Mouse (Mus musculus): ENCODE data around the gene Olfr1412.

The Olfr1412 gene

DNA sequence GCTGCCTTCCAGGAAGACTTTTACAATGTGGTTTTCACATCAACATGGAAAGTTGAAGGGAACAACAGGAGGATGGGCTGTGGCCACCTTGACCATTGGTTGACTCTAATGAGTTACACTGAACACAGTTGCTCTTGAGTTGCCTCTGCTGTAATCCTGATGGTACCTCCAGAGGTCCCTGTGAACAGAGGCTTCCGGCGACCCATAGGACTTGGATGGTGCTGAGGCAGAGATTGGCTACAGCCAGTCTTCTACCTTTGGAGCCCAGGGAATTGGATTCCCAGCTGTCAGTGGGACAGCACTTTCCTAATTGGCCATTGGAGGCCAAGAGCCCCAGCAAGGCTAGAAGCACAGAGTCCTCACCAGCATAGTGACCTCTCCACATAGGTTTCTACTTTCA is at the start of gene Olfr1412:
Olfr1412 (plus strand) TSS at position 301 of the 400 bp plus-strand sequence.
- DNase-seq (ENCODE audit: low read depth, low spot score): no peak

DNA sequence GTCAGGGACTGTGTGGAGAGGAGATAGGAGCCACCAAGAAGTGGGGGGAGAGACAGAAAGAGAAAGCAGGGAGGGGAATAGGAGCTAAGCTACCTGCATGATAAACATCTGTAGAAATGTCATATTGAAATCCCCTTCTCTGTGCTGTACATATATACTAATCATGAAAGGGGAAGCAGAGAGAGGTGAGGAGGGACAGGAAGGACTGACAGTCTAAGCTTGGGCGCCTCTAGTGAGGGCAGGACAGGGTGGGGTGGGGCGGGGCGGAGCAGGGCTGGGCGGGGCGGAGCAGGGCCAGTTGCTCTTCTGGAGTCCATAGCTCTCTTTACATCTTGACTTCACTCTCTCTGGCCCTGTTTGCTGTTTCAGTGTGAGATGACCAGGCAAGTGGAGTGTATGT is 48.6 kb upstream of the Olfr1412 start:
- no peak for DNase-seq (ENCODE audit: low read depth, low spot score)

DNA sequence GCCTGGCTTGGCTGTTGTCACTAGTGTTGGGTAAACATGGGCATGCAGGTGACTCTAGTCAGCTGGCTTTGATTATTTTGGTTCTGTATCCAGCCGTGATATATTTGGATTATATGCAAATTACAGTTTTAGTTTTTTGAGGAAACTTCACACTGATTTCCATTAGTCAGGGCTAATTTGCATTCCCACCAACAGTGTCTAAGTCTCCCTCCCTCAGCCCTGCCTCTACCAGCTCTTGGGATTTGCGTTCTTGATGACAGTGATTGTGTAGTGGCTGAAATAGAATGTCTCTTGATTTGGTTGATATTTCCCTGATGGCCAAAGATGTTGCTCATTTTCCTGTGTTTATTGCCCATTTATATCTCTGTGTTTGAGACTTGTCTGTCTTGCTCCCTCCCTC is 46.5 kb upstream of the Olfr1412 start:
- no peak for DNase-seq (ENCODE audit: low read depth, low spot score)

DNA sequence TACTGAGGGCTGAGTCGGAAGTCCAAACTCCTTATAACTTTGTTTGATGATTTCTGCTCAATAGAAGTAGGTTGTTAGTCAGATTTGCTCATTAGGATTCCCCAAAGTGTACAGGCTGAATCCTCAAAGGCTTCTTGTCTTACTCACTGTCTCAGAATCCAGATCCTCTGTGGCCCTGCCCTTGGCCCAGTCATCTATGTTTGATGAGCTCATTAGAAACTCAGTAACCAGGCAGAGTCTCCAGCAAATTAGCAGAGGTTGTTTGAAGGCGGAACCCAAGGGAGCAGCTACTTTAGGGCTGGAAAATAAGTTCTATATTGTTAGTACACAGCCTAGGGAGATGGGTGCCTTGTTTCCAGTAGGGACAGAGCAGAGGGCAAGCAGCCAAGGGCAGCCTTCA is 39.6 kb upstream of the Olfr1412 start:
- no peak for DNase-seq (ENCODE audit: low read depth, low spot score)

DNA sequence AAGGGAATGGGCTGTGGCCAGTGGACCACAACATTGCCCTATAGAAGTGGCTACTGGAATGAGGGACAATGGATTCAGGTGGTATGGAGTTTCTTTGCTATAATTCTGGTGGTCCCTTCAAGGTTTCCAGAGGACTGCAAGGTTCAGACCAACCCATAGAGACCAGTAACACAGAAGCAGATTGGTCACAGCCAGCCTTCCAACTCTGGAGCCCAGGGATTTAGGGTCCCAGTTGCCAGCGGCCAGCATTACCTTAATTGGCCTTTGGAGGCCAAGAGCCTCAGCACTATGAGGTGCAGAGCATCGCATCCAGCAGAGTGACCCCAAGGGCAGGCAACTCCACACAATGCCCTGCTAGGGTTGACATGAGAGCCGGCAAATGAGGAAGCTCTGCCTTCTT is 14.6 kb upstream of the Olfr1412 start, which contains the start of gene Olfr1413:
Olfr1413 (plus strand) TSS at position 301 of the 400 bp plus-strand sequence.
- DNase-seq (ENCODE audit: low read depth, low spot score): no peak

DNA sequence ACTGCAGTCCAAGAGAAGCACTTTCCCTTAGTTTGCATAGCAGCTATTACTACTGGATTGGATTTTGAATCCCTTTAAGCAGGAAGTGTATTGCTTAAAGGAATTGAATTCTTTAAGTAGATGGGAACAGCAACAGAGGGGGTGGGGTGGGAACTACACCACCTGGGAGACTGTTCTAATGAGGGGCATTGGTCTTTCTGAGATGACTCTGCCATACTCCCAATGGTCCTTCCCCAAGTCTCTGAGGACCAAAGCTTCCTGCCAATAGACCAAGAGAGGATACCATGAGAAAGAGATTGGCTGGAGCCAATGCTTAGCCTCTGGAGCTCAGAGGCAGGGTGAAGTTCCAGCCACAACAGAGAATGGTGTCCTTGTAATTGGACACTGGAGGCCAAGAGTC is 8.5 kb downstream of the Olfr1412 start, which contains the start of gene Olfr1411:
Olfr1411 (plus strand) TSS at position 301 of the 400 bp plus-strand sequence.
- no peak for DNase-seq (ENCODE audit: low read depth, low spot score)

DNA sequence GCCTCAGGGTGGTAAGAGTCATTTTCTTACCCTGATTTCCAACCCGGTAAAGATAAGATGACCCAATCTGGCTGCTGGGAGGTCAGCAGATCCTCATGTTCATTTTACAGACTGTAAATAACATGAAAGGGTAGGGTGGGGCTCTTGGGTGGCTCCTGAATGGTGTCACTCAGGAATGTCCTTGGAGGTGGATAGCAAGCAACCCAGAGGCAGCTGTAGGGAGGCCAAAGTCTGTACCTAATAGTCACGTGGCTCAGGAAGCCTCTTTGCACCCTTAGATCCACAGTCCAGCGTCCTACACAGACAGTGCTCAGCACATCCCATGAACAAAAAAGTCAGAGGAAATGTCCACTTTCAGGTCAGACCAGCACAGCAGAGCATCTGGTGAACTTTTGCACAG is 10.4 kb downstream of the Olfr1412 start:
- no peak for DNase-seq (ENCODE audit: low read depth, low spot score)

DNA sequence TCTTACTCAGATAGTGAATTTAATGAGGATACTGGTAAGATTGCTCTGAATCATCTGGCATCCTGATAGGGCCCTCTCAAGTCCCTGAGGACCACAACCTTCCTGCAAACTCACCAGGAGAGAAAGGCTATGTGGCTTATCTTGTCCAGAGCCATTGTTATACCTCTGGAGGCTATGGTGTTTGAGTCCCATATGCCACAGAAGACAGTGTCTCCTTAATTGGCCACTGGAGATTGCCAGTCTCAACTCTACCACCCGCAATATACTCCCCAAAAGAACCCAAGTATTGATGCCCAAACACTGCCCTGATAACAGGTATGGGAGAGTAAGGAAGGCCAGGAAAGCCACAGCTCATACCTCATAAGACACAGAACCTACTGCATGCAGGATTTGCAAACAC is 19.9 kb downstream of the Olfr1412 start, which contains the start of gene Olfr1410:
Olfr1410 (plus strand) TSS at position 301 of the 400 bp plus-strand sequence.
- no peak for DNase-seq (ENCODE audit: low read depth, low spot score)

DNA sequence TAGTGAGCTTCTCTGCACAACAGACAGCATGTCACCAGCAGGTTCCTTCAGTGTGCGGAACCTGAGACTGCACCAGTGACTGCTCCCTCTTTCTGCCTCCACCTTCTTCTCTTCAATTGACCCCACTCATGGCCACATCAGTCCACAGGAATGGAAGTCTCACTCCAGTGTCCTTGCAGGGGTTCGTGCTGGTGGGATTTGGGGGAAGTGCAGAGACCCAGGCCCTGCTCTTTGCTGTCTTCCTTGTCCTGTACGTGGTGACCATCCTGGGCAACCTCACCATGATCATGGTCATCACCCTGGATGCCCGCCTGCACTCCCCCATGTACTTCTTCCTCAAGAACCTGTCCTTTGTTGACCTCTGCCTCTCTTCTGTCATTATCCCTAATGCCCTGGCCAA is 22.1 kb downstream of the Olfr1412 start:
- DNase-seq (ENCODE audit: low read depth, low spot score): no peak

DNA sequence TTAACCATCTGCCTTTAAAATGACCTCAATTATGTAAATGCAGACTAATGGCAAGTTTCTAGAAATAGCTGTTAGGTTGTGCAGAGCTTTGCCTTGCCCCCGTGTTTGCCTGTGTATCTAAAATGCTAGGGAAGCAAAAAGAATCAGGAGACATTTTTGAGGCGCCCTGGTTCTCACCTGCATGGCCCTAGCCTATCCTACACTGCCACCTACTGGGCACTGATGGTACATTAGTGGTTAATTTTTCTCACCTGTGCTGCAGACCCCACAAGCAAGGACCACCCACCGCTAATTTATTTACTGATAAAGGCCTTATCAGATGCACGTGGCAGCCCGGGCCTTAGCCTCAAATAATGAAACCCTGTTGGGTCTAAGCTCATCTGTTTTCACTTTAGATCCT is 25.4 kb downstream of the Olfr1412 start:
- peak; percentile 14 for DNase-seq (ENCODE audit: low read depth, low spot score)

DNA sequence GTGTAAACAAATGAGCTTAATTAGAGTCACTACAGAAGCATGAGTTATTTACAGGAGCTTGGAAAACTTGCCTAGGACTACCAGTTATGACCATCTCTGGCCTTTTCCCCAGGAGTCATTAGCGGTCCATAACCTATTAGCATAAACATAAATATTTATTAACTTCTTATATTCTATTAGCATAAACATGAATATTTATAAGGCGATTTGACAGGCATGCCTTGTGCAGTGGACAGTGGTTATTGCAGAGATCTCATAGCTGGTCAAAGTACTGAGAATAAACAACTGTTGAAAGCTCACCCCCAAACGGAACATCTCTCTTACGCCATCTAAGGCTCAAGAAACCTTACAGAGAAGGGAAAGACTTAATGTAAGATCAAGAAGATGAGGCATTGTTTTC is 27.6 kb downstream of the Olfr1412 start:
- DNase-seq (ENCODE audit: low read depth, low spot score): no peak

DNA sequence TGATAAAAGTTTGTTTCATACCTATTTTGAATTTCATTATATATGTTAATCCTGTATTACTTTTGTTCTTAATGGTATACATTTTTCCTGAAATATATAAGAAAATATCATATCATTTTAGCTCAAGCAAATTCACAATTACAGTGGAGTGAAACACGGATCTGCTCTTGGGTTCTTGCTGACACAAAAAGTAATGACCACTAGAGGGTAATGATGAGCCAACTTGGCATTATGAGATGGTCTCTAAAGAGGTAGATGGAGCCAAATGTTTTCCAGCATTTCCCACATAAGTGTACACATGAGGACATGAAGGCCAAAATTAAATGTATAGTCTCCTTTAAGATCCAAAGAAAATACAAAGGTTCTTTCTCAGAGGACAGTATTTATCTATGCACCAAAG is 28.9 kb downstream of the Olfr1412 start:
- no peak for DNase-seq (ENCODE audit: low read depth, low spot score)

DNA sequence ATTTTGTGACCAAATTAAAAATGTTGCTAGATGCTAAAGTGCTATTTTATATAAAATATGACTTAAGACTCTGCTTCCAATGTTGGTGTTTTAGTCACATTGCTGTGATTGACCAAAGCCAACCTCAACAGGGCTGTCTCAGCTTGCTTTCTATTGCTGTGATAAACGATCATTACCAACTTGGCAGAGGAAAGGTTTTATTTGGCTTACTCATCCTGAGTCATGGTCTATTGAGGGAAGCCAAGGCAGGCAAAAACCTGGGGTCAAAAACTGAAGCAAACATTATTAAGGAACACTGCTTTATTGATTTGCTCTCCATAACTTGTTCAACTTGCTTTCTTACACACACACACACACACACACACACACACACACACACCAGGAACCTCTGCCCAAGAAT is 30.5 kb downstream of the Olfr1412 start:
- no peak for DNase-seq (ENCODE audit: low read depth, low spot score)

DNA sequence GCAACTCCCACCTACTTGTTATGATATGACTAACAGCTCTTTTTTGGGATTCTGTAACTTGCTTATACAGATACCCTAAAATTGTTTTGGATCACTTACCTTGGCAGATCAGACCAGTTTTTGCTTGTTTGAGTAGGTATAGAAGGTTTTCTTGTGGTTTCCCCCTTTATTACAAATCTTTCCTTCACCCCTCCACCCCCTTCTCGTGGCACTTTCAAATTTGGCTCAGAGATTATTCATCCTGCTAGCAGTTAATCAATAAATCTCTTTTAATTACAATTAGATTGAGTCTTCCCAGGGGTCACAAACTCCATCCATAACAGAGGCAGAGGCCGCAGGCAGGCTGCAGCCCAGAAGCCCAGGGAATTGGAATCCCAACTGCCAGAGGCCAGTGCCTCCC is 31.9 kb downstream of the Olfr1412 start, which contains the start of gene Olfr12:
Olfr12 (plus strand) TSS at position 301 of the 400 bp plus-strand sequence.
- no peak for DNase-seq (ENCODE audit: low read depth, low spot score)

DNA sequence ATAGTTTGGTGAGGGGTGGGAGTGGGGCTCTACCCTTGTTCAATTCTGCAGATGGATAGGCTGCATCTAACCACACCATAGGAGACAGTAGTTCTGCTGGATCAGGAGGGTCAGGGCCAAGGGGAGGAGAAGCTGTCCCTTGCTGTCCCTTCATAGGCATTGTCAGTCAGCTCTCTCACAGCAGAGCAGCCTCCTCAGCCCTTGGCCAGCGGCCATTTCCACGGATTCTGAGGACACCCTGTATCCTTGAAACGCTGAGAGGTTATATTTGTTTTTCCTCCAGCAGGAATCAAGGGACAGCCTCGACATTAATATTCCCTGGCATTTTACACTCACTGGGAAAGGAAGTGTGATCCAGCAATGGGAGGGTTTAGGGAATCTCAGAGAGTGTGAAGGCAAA is 32.8 kb downstream of the Olfr1412 start:
- no peak for DNase-seq (ENCODE audit: low read depth, low spot score)

DNA sequence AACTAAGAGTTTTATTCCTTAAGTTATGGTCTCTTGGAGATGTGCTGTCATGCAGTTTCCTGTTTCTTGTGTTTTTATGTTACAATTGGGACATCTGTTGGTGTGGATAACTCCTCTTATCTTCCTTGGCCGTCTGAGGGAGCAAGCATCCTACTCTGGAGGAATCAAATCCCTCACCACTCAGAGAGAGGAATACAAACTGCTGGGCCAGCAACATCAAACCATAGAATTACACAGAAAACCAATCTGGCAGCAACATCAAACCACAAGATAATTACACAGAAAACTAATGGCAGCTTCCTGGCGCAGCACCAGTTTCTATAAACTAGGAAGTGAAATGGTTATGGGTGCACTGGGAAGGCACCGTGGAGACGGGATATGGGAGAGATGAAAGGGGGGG is 42.6 kb downstream of the Olfr1412 start:
- no peak for DNase-seq (ENCODE audit: low read depth, low spot score)

DNA sequence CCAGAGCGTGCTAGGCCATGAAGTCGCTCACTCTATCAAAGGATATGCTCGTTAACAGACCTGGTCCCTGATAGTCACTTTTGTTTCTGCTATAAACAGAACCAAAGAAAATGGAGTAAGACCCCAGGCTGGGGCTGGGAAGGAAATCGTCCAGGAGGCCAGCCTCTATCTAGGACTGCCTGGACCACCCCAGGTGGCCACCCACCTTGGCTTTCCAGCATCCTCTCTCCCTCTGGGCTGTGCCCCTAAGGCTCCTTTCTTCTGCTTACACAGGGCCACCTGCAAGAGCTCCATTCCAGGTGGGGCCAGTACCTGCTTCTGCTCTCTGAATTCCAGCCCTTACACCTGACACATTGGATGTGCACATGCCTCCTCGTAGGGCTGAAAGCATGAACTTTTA is 46.6 kb downstream of the Olfr1412 start:
- DNase-seq (ENCODE audit: low read depth, low spot score): no peak

DNA sequence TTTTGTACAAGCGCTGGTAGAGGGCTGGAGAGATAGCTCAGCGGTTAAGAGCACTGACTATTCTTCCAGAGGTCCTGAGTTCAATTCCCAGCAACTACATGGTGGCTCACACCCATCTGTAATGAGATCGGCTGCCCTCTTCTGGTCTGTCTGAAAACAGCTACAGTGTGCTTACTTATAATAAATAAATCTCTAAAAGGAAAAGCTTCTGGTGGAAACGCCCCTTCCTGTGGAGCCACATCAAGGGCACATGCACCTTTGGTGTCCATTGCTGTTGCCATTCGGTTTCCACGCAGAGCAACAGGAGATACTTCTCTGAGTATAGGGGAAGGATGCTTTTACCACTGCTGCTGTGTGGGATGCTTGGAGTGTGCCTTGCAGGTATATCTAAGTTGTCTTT is 47.4 kb downstream of the Olfr1412 start:
- no peak for DNase-seq (ENCODE audit: low read depth, low spot score)

DNA sequence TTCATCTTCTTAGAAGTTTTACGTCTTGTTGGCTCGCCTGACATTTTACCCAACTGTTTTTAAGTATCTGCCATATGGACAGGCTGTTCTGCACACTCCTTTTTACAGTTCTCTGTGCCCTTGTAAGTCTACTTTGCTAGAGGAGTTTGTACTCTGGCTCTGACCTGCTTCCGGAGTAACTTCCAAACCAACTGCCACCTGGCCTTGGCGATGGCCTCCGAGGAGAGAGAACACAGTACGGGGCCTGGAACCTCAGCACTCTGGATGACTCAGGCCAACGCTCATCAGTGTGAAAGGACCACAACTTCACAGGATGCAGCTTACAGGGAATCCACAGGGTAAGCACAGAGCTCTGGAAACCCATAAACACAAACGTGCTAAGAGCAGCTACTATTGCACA is 48.1 kb downstream of the Olfr1412 start:
- DNase-seq (ENCODE audit: low read depth, low spot score): no peak

DNA sequence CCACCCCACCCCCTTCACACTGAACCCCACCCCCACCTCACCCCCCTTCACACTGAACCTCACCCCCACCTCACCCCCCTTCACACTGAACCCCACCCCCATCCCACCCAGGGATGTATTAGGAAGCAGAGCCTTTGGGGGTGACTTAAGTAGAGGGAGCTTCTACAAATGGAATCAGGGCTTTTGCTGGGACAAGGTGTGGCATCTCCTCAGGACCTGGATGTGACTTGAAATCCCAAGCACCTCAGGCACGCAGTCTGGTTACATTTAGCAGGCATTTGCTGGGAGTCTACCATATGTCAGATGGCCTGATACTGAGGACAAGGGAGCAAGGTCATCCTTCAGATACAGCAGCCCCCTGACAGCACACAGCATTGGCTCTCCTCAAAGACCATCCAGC is 49.0 kb downstream of the Olfr1412 start:
- DNase-seq (ENCODE audit: low read depth, low spot score): no peak

DNA sequence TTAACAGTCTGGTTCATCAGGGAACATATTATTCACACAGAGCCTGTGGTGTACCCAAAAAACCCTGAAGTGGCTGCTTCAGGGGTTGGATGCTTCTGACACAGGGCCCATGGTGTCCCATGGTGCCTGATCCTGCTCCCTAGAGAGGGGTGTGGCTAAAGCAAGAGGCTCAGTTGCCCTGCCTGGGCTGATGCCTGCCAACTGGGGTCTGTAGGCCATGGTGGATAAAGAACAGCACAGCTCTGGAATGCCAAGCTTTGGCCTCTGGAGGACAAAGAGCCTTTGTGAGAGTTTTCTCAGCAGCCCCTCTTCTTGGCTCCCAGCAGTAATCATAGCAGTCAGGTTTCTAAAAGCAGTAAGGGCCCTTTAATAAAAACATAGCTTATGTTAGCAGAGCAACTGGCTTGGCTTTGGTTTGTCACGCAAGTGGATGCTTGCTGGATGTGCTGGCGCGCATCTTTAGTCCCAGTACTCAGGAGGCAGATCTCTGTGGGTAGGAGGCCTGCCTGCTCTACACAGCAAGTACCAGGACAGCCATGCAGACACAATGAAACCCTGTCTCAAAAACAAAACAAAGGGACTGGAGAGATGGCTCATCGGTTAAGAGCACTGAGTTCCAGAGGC is 49.5 kb downstream of the Olfr1412 start:
- no peak for DNase-seq (ENCODE audit: low read depth, low spot score)

DNA sequence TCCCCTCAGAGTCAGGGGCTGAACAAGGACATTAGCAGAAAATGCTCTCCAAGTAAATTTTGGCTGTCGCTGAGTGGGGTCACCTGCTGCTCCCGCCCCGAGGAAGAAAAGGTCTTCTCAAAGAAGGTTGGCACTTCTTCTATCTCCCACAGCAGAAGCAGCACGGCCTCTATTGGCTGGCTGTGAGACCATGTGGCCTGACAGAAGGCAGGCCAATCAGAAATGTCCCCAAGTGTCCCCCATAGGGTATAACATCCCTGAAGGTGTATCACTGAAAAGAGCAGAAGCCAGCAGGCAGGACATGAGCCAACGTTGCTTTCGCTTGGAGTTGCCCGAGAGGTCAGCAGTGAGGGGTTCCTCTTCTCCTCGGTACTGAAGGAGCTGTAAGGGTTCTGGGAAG is 50.4 kb downstream of the Olfr1412 start:
- no peak for DNase-seq (ENCODE audit: low read depth, low spot score)

DNA sequence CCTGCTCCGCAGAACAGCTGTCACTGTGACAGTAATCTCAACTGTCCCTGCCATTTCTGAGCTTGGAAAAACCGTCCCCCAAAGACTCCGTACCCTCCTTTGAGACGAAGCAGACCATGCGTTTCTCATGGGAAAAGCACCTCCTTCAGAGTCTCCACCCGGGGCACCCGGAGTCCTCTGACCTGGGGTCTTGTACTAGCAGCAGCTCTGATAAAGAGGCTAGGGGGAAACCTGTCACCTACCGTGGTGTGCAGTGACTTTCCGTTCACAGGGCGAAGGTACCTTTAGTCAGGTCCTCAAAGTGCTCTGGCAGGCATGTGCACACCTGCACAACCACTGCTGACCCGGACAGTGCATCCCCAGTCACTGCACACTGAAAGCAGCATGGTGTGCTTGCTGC is 51.1 kb downstream of the Olfr1412 start:
- DNase-seq (ENCODE audit: low read depth, low spot score): no peak
